Mouse (Mus musculus): ENCODE data around the gene Olfr30. TPM values are rescaled to one million over a fixed set of nuclear protein-coding genes. Genes with fewer than 3 reads are reported as not detected.
"Not testable (repeated sequence)": the region's sequence is repeated elsewhere in the genome, so short reads cannot be mapped to it uniquely, and the experiment has no call there.

Olfr30 gene
- not detected in 2 replicates for polyA plus RNA-seq (2014; fragmentation: Nextera tagmentation; extraction: Ambion mirVana)

GRCm38 (mm10) chr11:58462170-58462569, at the start of gene Olfr30:
Gene Olfr30 (minus strand): TSS chr11:58462270.
- Histone ChIP-seq H3K4me3 (ENCODE audit: low read depth, low read length) (no peak within 1 kb of the TSS), H3K9ac (ENCODE audit: low read length) (no peak within 1 kb of the TSS), H3K4me1 (ENCODE audit: control insufficient read depth, insufficient read depth, low read length) (no peaks in the 10 kb centered on the region), H3K27ac (replicated peaks; ENCODE audit: low read depth, low read length) (no peak within 1 kb of the TSS), H3K36me3 (ENCODE audit: control insufficient read depth, insufficient read depth, low read length) (no peaks in the 10 kb centered on the region), H3K4me2 (ENCODE audit: low read depth, severe bottlenecking) (no peak within 1 kb of the TSS), H3K9me3 (ENCODE audit: control insufficient read depth, low read length) (no peaks in the 10 kb centered on the region), H3K27me3 (ENCODE audit: control insufficient read depth, insufficient read depth, low read length) (no peaks in the 10 kb centered on the region)
- ATAC-seq (ENCODE audit: insufficient number of reproducible peaks, low FRiP score, low TSS enrichment, low read depth), result no peak
- DNase-seq (ENCODE audit: low spot score), result no peak

- H3K4me3 ChIP-seq (ENCODE audit: low read depth, low read length); H3K27me3 ChIP-seq (ENCODE audit: control insufficient read depth, insufficient read depth, low read length); H3K4me1 ChIP-seq (ENCODE audit: control insufficient read depth, insufficient read depth, low read length); H3K4me2 ChIP-seq (ENCODE audit: low read depth, severe bottlenecking); DNase-seq (ENCODE audit: low spot score); ATAC-seq (ENCODE audit: insufficient number of reproducible peaks, low FRiP score, low TSS enrichment, low read depth); H3K9ac ChIP-seq (ENCODE audit: low read length); H3K9me3 ChIP-seq (ENCODE audit: control insufficient read depth, low read length); H3K27ac ChIP-seq (replicated peaks; ENCODE audit: low read depth, low read length); H3K36me3 ChIP-seq (ENCODE audit: control insufficient read depth, insufficient read depth, low read length): not testable (repeated sequence)
- WGBS, result 86% methylated on average over 19 of the region's 19 CpGs
Observed at GRCm38 (mm10) chr11:58509058-58509457, 47.0 kb upstream of the Olfr30 start.

GRCm38 (mm10) chr11:58502472-58502871, 40.4 kb upstream of the Olfr30 start, which contains the start of gene Olfr331:
Gene Olfr331 (minus strand): TSS chr11:58502572.
- not testable (repeated sequence) for DNase-seq (ENCODE audit: low spot score); H3K4me2 ChIP-seq (ENCODE audit: low read depth, severe bottlenecking); H3K9ac ChIP-seq (ENCODE audit: low read length); H3K27ac ChIP-seq (replicated peaks; ENCODE audit: low read depth, low read length); H3K36me3 ChIP-seq (ENCODE audit: control insufficient read depth, insufficient read depth, low read length); H3K27me3 ChIP-seq (ENCODE audit: control insufficient read depth, insufficient read depth, low read length); H3K4me1 ChIP-seq (ENCODE audit: control insufficient read depth, insufficient read depth, low read length); ATAC-seq (ENCODE audit: insufficient number of reproducible peaks, low FRiP score, low TSS enrichment, low read depth); H3K9me3 ChIP-seq (ENCODE audit: control insufficient read depth, low read length); H3K4me3 ChIP-seq (ENCODE audit: low read depth, low read length)

GRCm38 (mm10) chr11:58499290-58499689, 37.2 kb upstream of the Olfr30 start:
- 63% methylated on average over 3 of the region's 3 CpGs for WGBS
- no peak overlapping the region for H3K9ac ChIP-seq (ENCODE audit: low read length)
- no peaks in the 10 kb centered on the region for H3K27me3 ChIP-seq (ENCODE audit: control insufficient read depth, insufficient read depth, low read length)
- no peak overlapping the region for H3K27ac ChIP-seq (replicated peaks; ENCODE audit: low read depth, low read length)
- no peaks in the 10 kb centered on the region for H3K9me3 ChIP-seq (ENCODE audit: control insufficient read depth, low read length)
- DNase-seq (ENCODE audit: low spot score) (no peak), ATAC-seq (ENCODE audit: insufficient number of reproducible peaks, low FRiP score, low TSS enrichment, low read depth) (no peak)
- H3K36me3 ChIP-seq (ENCODE audit: control insufficient read depth, insufficient read depth, low read length), result no peaks in the 10 kb centered on the region
- H3K4me1 ChIP-seq (ENCODE audit: control insufficient read depth, insufficient read depth, low read length), result no peaks in the 10 kb centered on the region
- no peak overlapping the region for H3K4me2 ChIP-seq (ENCODE audit: low read depth, severe bottlenecking)
- no peak overlapping the region for H3K4me3 ChIP-seq (ENCODE audit: low read depth, low read length)

GRCm38 (mm10) chr11:58498761-58499160, 36.7 kb upstream of the Olfr30 start:
- Histone ChIP-seq H3K9ac (ENCODE audit: low read length) (no peak overlapping the region), H3K27me3 (ENCODE audit: control insufficient read depth, insufficient read depth, low read length) (no peaks in the 10 kb centered on the region), H3K9me3 (ENCODE audit: control insufficient read depth, low read length) (no peaks in the 10 kb centered on the region), H3K4me2 (ENCODE audit: low read depth, severe bottlenecking) (no peak overlapping the region), H3K27ac (replicated peaks; ENCODE audit: low read depth, low read length) (no peak overlapping the region), H3K4me1 (ENCODE audit: control insufficient read depth, insufficient read depth, low read length) (no peaks in the 10 kb centered on the region), H3K36me3 (ENCODE audit: control insufficient read depth, insufficient read depth, low read length) (no peaks in the 10 kb centered on the region), H3K4me3 (ENCODE audit: low read depth, low read length) (no peak overlapping the region)
- 74% methylated on average over 9 of the region's 9 CpGs for WGBS
- DNase-seq (ENCODE audit: low spot score) (no peak), ATAC-seq (ENCODE audit: insufficient number of reproducible peaks, low FRiP score, low TSS enrichment, low read depth) (no peak)

- ATAC-seq (ENCODE audit: insufficient number of reproducible peaks, low FRiP score, low TSS enrichment, low read depth), result no peak
- no peak for DNase-seq (ENCODE audit: low spot score)
- WGBS, result 87% methylated on average over 2 of the region's 2 CpGs
Observed at GRCm38 (mm10) chr11:58492455-58492854, 30.4 kb upstream of the Olfr30 start, which contains the start of gene Olfr332. Gene Olfr332 (minus strand): TSS chr11:58492555.

GRCm38 (mm10) chr11:58453592-58453991, 8.5 kb downstream of the Olfr30 start:
- Histone ChIP-seq H3K27me3 (ENCODE audit: control insufficient read depth, insufficient read depth, low read length) (no peaks in the 10 kb centered on the region), H3K9ac (ENCODE audit: low read length) (no peak overlapping the region), H3K9me3 (ENCODE audit: control insufficient read depth, low read length) (no peaks in the 10 kb centered on the region), H3K36me3 (ENCODE audit: control insufficient read depth, insufficient read depth, low read length) (no peaks in the 10 kb centered on the region), H3K4me2 (ENCODE audit: low read depth, severe bottlenecking) (no peak overlapping the region), H3K27ac (replicated peaks; ENCODE audit: low read depth, low read length) (no peak overlapping the region), H3K4me1 (ENCODE audit: control insufficient read depth, insufficient read depth, low read length) (peaks cover 5% of the 10 kb centered on the region; the same call in 1 of the 2 replicates), H3K4me3 (ENCODE audit: low read depth, low read length) (no peak overlapping the region)
- ATAC-seq (ENCODE audit: insufficient number of reproducible peaks, low FRiP score, low TSS enrichment, low read depth) (peak; percentile 70; the same call in 1 of the 2 replicates), DNase-seq (ENCODE audit: low spot score) (peak; percentile 44)
- 17% methylated on average over 4 of the region's 4 CpGs for WGBS

More at GRCm38 (mm10) chr11:58492455-58492854, 30.4 kb upstream of the Olfr30 start, which contains the start of gene Olfr332:
- Histone ChIP-seq H3K9ac (ENCODE audit: low read length) (no peak within 1 kb of the TSS), H3K36me3 (ENCODE audit: control insufficient read depth, insufficient read depth, low read length) (no peaks in the 10 kb centered on the region), H3K4me1 (ENCODE audit: control insufficient read depth, insufficient read depth, low read length) (no peaks in the 10 kb centered on the region), H3K9me3 (ENCODE audit: control insufficient read depth, low read length) (no peaks in the 10 kb centered on the region), H3K4me2 (ENCODE audit: low read depth, severe bottlenecking) (no peak within 1 kb of the TSS), H3K27ac (replicated peaks; ENCODE audit: low read depth, low read length) (no peak within 1 kb of the TSS), H3K4me3 (ENCODE audit: low read depth, low read length) (no peak within 1 kb of the TSS), H3K27me3 (ENCODE audit: control insufficient read depth, insufficient read depth, low read length) (no peaks in the 10 kb centered on the region)

GRCm38 (mm10) chr11:58452759-58453158, 9.3 kb downstream of the Olfr30 start, which contains the start of gene Lypd9:
Gene Lypd9 (minus strand): TSS chr11:58452923.
- ATAC-seq (ENCODE audit: insufficient number of reproducible peaks, low FRiP score, low TSS enrichment, low read depth), result no peak

GRCm38 (mm10) chr11:58437866-58438265, 24.2 kb downstream of the Olfr30 start:
- no peak for ATAC-seq (ENCODE audit: insufficient number of reproducible peaks, low FRiP score, low TSS enrichment, low read depth)
- peaks cover 4% of the 10 kb centered on the region; the same call in 1 of the 2 replicates for H3K4me1 ChIP-seq (ENCODE audit: control insufficient read depth, insufficient read depth, low read length)
- no peak for DNase-seq (ENCODE audit: low spot score)
- H3K9me3 ChIP-seq (ENCODE audit: control insufficient read depth, low read length), result no peaks in the 10 kb centered on the region
- no peak overlapping the region for H3K4me2 ChIP-seq (ENCODE audit: low read depth, severe bottlenecking)
- H3K4me3 ChIP-seq (ENCODE audit: low read depth, low read length), result no peak overlapping the region
- H3K9ac ChIP-seq (ENCODE audit: low read length), result no peak overlapping the region
- 8% methylated on average over 5 of the region's 5 CpGs for WGBS
- H3K36me3 ChIP-seq (ENCODE audit: control insufficient read depth, insufficient read depth, low read length), result no peaks in the 10 kb centered on the region
- no peaks in the 10 kb centered on the region for H3K27me3 ChIP-seq (ENCODE audit: control insufficient read depth, insufficient read depth, low read length)
- H3K27ac ChIP-seq (replicated peaks; ENCODE audit: low read depth, low read length), result no peak overlapping the region

More at GRCm38 (mm10) chr11:58452759-58453158, 9.3 kb downstream of the Olfr30 start, which contains the start of gene Lypd9:
- no peak for DNase-seq (ENCODE audit: low spot score)
- H3K4me1 ChIP-seq (ENCODE audit: control insufficient read depth, insufficient read depth, low read length), result peaks cover 5% of the 10 kb centered on the region; the same call in 1 of the 2 replicates
- H3K9me3 ChIP-seq (ENCODE audit: control insufficient read depth, low read length), result no peaks in the 10 kb centered on the region
- no peak within 1 kb of the TSS for H3K4me2 ChIP-seq (ENCODE audit: low read depth, severe bottlenecking)
- H3K36me3 ChIP-seq (ENCODE audit: control insufficient read depth, insufficient read depth, low read length), result no peaks in the 10 kb centered on the region
- WGBS, result 98% methylated on average over 9 of the region's 9 CpGs
- no peak within 1 kb of the TSS for H3K27ac ChIP-seq (replicated peaks; ENCODE audit: low read depth, low read length)
- no peak within 1 kb of the TSS for H3K4me3 ChIP-seq (ENCODE audit: low read depth, low read length)
- H3K27me3 ChIP-seq (ENCODE audit: control insufficient read depth, insufficient read depth, low read length), result no peaks in the 10 kb centered on the region
- no peak within 1 kb of the TSS for H3K9ac ChIP-seq (ENCODE audit: low read length)
